Mouse (Mus musculus) mouse embryonic stem cell (cell line): ENCODE data around the gene Wdr48.

Experiments
- in situ Hi-C, 2 experiments: fragments of 300-500 bp; cut with MboI; formaldehyde crosslinking; loops; 1 replicate in 1 of 2; 3 replicates in 1 of 2; pipeline ENCODE4 v1.14.3; 2019 to 2020; ENCODE audit warnings: low sequenced_read_pairs in 2 of 2, low pct_unique_long_range_greater_than_20kb in 1 of 2, mixed read lengths in 1 of 2; ENCODE audit not compliant: unreplicated experiment in 1 of 2

The Wdr48 gene

GRCm38 (mm10) chr9:119913087-119913838, 18.6 kb downstream of the Wdr48 start:
- in situ Hi-C loops: no loop called here

GRCm38 (mm10) chr9:119919858-119920257, 25.2 kb downstream of the Wdr48 start:
- in situ Hi-C loops: no loop called here

DNA sequence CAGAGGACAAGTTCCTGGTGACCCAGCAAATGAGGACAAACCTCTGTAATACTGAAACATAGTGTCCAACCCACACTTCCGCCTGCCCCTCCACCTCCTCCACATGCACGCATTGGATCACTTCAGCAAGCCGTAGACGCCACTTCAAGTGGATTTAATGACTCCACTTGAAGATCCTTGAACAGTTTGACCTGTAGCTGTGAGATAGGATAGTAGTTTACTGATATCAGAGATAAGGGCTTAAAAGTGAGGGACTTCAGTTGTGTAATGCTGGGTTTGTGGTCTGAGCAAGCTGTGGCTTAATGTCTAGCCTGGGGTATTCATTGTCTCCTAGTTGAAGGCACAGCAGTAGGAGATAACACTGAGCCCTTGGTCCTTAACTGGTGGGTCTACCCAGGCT, 28.8 kb downstream of the Wdr48 start:
- in situ Hi-C loops: no loop called here

DNA sequence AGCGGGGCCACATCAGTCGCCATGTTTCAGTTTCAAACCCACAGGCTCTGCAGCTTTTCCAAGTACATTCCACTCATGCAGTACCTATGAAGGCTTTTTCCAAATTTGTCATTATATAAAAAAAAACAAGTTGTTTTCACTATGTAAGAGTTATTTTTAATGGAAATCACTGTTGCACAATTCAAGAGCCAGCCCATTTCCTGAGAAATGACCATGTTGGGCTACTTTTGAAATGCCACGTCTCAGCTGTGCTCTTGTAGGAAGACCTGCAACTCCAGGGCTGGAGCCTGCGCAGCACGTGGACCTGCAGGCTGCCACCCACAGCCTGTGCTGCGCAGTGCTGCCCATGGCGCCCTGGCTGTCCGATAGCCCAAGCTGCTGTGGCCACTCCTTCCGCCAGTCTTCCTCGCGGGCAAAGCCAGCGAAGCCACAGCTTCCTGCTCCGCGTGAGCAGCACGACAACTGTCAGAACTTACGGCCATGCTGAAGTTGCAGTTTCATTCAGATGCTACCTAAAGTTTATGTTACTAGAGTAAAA, 30.5 kb downstream of the Wdr48 start:
- in situ Hi-C loops: no loop called here

- in situ Hi-C loops: no loop called here
Observed at GRCm38 (mm10) chr9:119925729-119926128, 31.1 kb downstream of the Wdr48 start.

GRCm38 (mm10) chr9:119926497-119926896, 31.8 kb downstream of the Wdr48 start:
- in situ Hi-C loops: no loop called here

DNA sequence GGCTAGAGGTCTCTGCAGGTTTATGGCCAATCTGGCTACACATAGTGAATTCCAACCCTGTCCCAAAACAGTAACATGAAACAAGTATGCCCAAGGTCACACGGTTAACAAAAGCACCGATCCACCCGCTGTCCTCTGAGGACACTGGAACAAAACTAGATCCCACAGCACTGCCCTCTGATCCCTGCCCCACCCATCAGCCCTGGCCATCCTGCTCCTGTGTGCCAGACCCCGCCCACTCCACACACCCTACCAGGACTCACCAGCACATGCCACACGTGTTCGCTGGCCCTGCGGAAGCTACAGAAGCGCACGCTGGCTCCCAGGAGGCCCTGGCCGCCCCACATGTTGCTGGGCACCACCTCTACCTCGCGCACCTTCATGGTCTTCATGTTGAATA, 37.7 kb downstream of the Wdr48 start:
- in situ Hi-C loops: no loop called here

- in situ Hi-C loops: no loop called here
Observed at GRCm38 (mm10) chr9:119933675-119934074, 39.0 kb downstream of the Wdr48 start.

DNA sequence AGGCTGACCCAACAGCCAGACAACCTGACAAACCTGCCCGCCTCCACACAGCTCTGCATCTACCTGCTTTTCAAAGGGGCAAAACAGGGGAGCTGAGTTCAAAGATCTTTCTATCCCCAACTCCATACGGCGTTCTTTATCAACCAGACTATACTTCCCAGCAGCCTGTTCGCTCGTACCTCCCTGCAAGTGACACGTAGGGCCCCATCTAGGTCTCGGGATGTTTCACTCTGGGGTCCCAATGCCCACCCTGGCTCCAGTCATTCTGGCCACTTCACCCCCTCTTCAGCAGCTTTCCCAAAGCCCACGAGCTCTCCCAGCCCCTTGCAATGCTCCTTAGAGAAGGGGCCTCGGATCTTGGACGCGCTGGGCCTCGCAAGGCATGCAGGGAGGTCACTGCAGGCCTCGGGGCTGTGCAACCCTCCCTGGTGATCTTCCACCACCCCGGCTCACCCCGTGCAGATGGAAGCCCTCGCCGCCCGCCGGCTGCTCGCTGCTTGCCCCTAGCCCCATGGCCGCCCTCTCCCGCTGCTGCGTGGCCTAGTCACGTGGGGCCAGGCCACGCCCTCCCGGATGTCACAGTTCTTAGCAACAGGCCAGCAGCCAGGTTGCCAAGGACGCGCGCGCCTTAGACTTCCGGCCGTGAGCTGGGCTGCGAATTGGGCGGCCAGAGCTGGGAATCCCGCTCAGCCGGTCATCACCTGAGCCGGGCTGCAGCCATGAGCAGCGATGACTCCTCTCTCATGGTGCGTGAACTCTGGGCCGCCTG, 42.5 kb downstream of the Wdr48 start, which contains the start of the genes Gorasp1 and Ttc21a:
TSS of gene Gorasp1 (minus strand) at position 561 of the 769 bp plus-strand sequence.
TSS of gene Ttc21a (plus strand) at position 602 of the 769 bp plus-strand sequence.
- in situ Hi-C loops: no loop called here

DNA sequence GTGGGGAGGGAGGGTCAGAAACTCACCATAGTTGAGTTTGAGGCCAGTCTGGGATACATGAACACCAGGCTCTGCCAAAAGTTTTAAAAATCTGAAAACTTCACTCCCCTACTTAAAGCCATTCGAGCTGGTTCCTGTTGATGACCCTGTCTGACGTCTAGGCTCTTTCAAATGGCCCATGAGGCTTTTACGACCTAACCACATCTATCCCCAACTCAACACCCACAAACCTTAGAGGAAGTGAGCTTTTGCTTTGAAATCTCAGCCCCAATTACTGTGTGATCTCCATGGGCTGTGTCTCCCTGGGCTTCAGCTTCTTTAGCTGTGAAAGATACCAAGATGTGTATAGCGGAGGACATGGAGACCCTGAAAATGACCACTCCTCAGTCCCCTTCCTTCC, 43.8 kb downstream of the Wdr48 start:
- in situ Hi-C loops: no loop called here

- in situ Hi-C loops: no loop called here
Observed at GRCm38 (mm10) chr9:119939646-119940045, 45.0 kb downstream of the Wdr48 start.

GRCm38 (mm10) chr9:119941407-119941806, 46.7 kb downstream of the Wdr48 start:
- in situ Hi-C loops: no loop called here

DNA sequence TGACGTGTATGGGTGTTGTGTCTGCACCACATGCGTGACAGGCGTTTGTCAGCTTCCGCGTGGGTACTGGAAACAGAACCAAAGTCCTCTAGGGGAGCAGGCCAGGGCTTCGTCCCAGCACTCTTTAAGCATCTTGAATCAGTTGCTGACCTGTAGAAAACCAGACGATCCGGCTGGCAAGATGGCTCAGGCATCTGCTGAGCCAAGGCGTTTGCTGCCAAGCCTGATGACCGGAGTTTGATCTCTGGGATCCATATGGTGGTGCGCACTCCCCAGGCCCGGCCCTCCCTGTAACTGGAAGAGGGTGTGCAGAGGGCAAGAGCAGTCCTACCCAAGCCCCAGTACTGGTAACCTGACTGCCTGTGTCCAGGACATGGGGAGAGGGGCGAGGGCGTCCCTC, 47.2 kb downstream of the Wdr48 start:
- in situ Hi-C loops: no loop called here

DNA sequence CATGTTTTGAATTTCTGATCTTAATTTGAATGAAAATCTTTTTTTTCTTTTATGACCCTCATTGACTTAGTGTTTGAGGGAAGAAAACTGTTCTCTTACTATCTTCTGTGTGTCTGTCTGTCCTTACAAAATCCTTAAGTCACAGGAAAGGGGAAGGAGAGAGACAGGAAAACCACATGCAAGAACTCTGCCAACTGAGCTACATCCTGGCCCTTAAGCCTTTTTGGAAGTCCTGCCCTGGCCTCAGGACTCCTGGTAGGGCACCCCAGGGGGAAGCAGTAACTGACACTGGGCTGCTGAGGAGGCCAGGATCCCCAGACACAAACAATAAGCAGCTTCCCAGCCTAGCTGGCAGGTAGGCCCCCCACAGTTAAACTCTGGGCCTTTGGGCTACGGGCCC, 48.6 kb downstream of the Wdr48 start:
- in situ Hi-C loops: no loop called here

- in situ Hi-C loops: no loop called here
Observed at GRCm38 (mm10) chr9:119945173-119945900, 50.7 kb downstream of the Wdr48 start.

- in situ Hi-C loops: no loop called here
Observed at GRCm38 (mm10) chr9:119948804-119949203, 54.1 kb downstream of the Wdr48 start.

DNA sequence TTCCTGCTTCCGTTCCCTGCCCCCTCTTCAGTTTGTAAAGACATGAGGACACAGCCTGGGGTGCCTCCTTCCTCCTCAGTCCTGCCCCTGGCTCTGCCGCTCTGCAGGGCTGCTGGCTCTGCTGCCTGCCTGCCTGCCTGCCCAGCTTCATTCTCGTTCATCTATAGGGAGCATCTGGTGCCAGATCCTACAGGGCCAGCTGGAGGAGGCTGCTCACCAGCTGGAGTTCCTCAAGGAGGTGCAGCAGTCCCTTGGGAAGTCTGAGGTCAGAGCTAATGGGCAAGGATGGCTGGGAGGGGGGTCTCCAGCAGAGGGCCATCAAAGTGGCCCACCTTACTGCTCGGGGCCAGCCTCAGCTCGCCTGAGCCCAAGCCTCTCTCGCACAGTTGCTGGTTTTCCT, 55.8 kb downstream of the Wdr48 start:
- in situ Hi-C loops: no loop called here

GRCm38 (mm10) chr9:119951388-119951787, 56.7 kb downstream of the Wdr48 start:
- in situ Hi-C loops: no loop called here

DNA sequence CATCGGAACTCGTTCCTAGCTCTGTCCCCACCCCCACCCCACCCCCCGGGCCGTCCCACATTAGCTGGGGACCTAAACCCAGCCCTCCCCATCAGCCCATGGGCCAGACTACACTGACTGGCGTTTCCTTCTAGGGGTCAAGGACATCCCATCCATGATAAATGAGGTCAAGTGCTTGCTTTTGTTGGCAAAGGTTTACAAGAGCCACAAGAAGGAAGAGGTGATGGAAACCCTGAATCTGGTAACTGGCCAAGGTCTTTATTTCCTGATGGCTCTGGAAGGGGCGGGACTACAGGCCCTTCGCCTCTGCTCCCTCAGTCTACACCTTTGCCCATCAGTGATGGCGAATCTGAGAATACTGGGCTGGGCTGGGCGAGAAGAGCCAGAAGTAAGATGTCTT, 64.2 kb downstream of the Wdr48 start:
- in situ Hi-C loops: no loop called here
